Mouse (Mus musculus) heart, postnatal 0 days (tissue): Measurements from ENCODE around the gene Hoxa3. TPM values are rescaled to one million over a fixed set of nuclear protein-coding genes. Genes with fewer than 3 reads are reported as not detected.

Experiments
- ATAC-seq: fragments of 200-750 bp; cut with Nextera tagmentation; 2 replicates; pipeline ENCODE4 v1.8.0; 2017; ENCODE audit warnings: low read depth, moderate number of reproducible peaks, moderate library complexity; ENCODE audit not compliant: insufficient read depth
- DNase-seq: peaks from one replicate; pipeline ENCODE4 v3.0.0-alpha.2; 2016; ENCODE audit warnings: low spot score
- H3K27ac ChIP-seq: fragments of 300-500 bp; sonication (generic); 2 replicates; pipeline ENCODE4 v1.5.1; 2014; ENCODE audit warnings: low read depth, mild to moderate bottlenecking
- H3K27me3 ChIP-seq: fragments of 300-500 bp; sonication (generic); 2 replicates; pipeline ENCODE4 v1.6.1; 2014; ENCODE audit warnings: low read length, mixed read lengths; ENCODE audit not compliant: control insufficient read depth, insufficient read depth
- H3K36me3 ChIP-seq: fragments of 300-500 bp; sonication (generic); replicated peaks from 2 replicates; pipeline ENCODE4 v1.6.1; 2014; ENCODE audit warnings: low read length, mixed read lengths; ENCODE audit not compliant: control insufficient read depth, insufficient read depth
- H3K4me1 ChIP-seq: fragments of 300-500 bp; sonication (generic); 2 replicates; pipeline ENCODE4 v1.6.1; 2014; ENCODE audit warnings: antibody characterized with exemption; ENCODE audit not compliant: control insufficient read depth, insufficient read depth
- H3K4me2 ChIP-seq: fragments of 300-500 bp; sonication (generic); 2 replicates; pipeline ENCODE4 v1.6.1; 2014; ENCODE audit warnings: low read depth, mild to moderate bottlenecking, low read length, moderate library complexity
- H3K4me3 ChIP-seq: fragments of 300-500 bp; sonication (generic); 2 replicates; pipeline ENCODE4 v1.5.1; 2014; ENCODE audit warnings: low read depth, low read length
- H3K9ac ChIP-seq: fragments of 300-500 bp; sonication (generic); replicated peaks from 2 replicates; pipeline ENCODE4 v1.6.1; 2014; ENCODE audit warnings: low read depth, low read length, mixed read lengths
- H3K9me3 ChIP-seq: fragments of 300-500 bp; sonication (generic); replicated peaks from 2 replicates; pipeline ENCODE4 v1.6.1; 2016; ENCODE audit warnings: low read length; ENCODE audit not compliant: control insufficient read depth
- CTCF ChIP-seq: IDR thresholded peaks from 2 replicates; pipeline ENCODE4 v1.5.1; 2016; ENCODE audit warnings: antibody characterized with exemption, control low read depth, low read depth
- EP300 ChIP-seq: IDR thresholded peaks from 2 replicates; pipeline ENCODE4 v1.6.1; 2016; ENCODE audit warnings: antibody characterized with exemption, low read depth
- WGBS: fragments of 180-500 bp; shearing (Covaris S2); extraction: QIAGEN DNeasy Blood & Tissue Kit; methylation state at CpG from one replicate; pipeline ENCODE4 v1.1.7; 2014; 5-methylcytosine and 5-hydroxymethylcytosine counted together
- microRNA counts: library from miRNA; unstranded; fragments of <30 nt; microRNA quantifications from one replicate; lab custom pipeline; 2015
- microRNA-seq: library from miRNA; unstranded; fragments of <30 nt; microRNA quantifications from one replicate; pipeline ENCODE4, GENCODE M21; 2016
- polyA plus RNA-seq: library from polyadenylated mRNA; unstranded; fragments of >200 nt; fragmentation: Nextera tagmentation; extraction: Ambion mirVana; gene quantifications from 2 replicates; pipeline ENCODE4 v1.2.1, GENCODE M21; 2015
- total RNA-seq: library from RNA; depleted of rRNA; stranded (reverse); fragments of >200 nt; gene quantifications from 2 replicates; pipeline ENCODE4 v1.2.3, GENCODE M21; 2014; ENCODE audit warnings: low replicate concordance; rRNA removed

The Hoxa3 gene
- total and polyA plus RNA-seq, 2 experiments from 2014 or later = 0.37 TPM; not detected in 1

DNA sequence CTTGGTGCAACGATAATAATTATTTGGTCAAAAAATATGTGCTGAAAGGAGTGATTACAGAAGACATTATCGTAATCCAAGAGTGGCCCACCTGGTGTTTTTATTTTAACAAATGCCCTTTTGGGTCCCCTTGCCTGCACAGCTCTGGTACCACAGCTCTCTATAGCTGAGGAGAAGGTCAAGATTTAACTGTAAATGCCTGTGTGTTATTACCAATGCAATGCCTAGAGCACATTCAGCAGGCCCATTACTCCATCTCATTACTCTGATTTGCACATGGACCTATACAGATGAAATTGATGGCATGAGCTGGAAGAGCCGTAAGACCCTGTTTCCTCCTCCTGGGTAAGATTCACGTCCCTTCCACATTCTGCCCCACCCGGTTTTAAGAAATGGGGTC is 74.0 kb downstream of the Hoxa3 start:
- TF ChIP-seq EP300 (no peak), CTCF (no peak)
- no peak overlapping the region for H3K4me3 ChIP-seq
- H3K9ac ChIP-seq = no peak overlapping the region
- H3K4me1 ChIP-seq = no peaks in the 10 kb centered on the region
- DNase-seq (no peak), ATAC-seq (no peak)
- H3K36me3 ChIP-seq = no peaks in the 10 kb centered on the region
- no peak overlapping the region for H3K27ac ChIP-seq
- peaks cover 15% of the 10 kb centered on the region; the same call in 1 of the 2 replicates for H3K27me3 ChIP-seq
- WGBS = 83% methylated on average over 5 of the region's 5 CpGs
- H3K4me2 ChIP-seq = no peak overlapping the region
- H3K9me3 ChIP-seq = no peaks in the 10 kb centered on the region

GRCm38 (mm10) chr6:52138576-52138975 is 74.6 kb downstream of the Hoxa3 start:
- Histone ChIP-seq H3K4me1 (no peaks in the 10 kb centered on the region), H3K9me3 (no peaks in the 10 kb centered on the region), H3K27ac (no peak overlapping the region), H3K4me3 (no peak overlapping the region), H3K9ac (no peak overlapping the region), H3K4me2 (no peak overlapping the region), H3K36me3 (no peaks in the 10 kb centered on the region), H3K27me3 (peaks cover 14% of the 10 kb centered on the region; the same call in 1 of the 2 replicates)
- 74% methylated on average over 10 of the region's 10 CpGs for WGBS
- DNase-seq (no peak), ATAC-seq (no peak)
- no peak for TF ChIP-seq EP300
- no peak for TF ChIP-seq CTCF

DNA sequence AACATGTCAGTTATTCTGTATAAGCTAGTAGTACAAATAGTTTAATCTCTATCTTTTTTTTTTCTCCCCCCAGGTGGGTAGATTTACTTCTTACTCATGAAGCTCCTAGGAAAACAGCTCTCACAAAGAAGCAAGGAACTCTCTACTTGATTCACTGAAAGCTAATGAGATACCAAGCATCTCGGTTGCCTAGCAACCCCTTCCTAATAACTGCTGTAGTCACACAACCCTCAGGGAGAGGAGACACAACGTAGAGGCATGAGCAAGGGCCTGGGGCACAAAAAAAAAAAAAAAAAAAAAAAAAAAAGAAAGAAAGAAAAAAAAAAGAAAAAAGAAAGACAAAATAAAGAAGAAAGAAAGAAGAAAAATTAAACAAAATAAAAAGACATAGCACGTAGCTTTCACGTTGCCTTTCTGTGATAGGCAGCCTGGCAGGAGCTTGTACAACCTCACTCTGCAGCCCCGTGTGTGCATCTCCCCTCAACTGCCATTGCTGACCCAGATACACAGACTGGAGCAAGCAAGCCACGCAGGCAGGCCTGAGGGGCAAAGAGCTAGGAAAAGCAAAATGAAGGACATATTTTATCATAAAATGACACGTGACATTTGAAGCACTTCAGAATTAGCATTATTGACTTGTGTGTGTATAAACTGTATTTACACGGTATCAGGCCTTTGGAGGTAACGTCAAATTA is 75.1 kb downstream of the Hoxa3 start:
- Histone ChIP-seq H3K36me3 (no peaks in the 10 kb centered on the region), H3K4me1 (no peaks in the 10 kb centered on the region), H3K27ac (no peak overlapping the region), H3K27me3 (peaks cover 14% of the 10 kb centered on the region; the same call in 1 of the 2 replicates), H3K9me3 (no peaks in the 10 kb centered on the region), H3K4me2 (no peak overlapping the region), H3K9ac (no peak overlapping the region), H3K4me3 (no peak overlapping the region)
- no peak for ATAC-seq
- no peak for DNase-seq
- TF ChIP-seq EP300 = no peak
- no peak for TF ChIP-seq CTCF
- WGBS = 74% methylated on average over 9 of the region's 9 CpGs

GRCm38 (mm10) chr6:52123673-52124072 is 89.5 kb downstream of the Hoxa3 start:
- H3K4me2 ChIP-seq = no peak overlapping the region
- H3K9ac ChIP-seq = no peak overlapping the region
- H3K9me3 ChIP-seq = peaks cover 6% of the 10 kb centered on the region; the same call in 1 of the 2 replicates
- no peak for TF ChIP-seq EP300
- no peak for TF ChIP-seq CTCF
- no peak for ATAC-seq
- no peaks in the 10 kb centered on the region for H3K4me1 ChIP-seq
- H3K27me3 ChIP-seq = peaks cover 13% of the 10 kb centered on the region; the same call in 1 of the 2 replicates
- no peak overlapping the region for H3K27ac ChIP-seq
- no peak for DNase-seq
- H3K36me3 ChIP-seq = no peaks in the 10 kb centered on the region
- 80% methylated on average over 4 of the region's 4 CpGs for WGBS
- no peak overlapping the region for H3K4me3 ChIP-seq

GRCm38 (mm10) chr6:52121173-52121572 is 92.0 kb downstream of the Hoxa3 start:
- H3K36me3 ChIP-seq = no peaks in the 10 kb centered on the region
- ATAC-seq = no peak

More at GRCm38 (mm10) chr6:52121173-52121572, 92.0 kb downstream of the Hoxa3 start:
- no peak for TF ChIP-seq CTCF
- TF ChIP-seq EP300 = no peak
- Histone ChIP-seq H3K9ac (no peak overlapping the region), H3K4me2 (no peak overlapping the region), H3K4me1 (no peaks in the 10 kb centered on the region), H3K9me3 (no peaks in the 10 kb centered on the region), H3K4me3 (no peak overlapping the region), H3K27ac (no peak overlapping the region), H3K27me3 (peaks cover 31% of the 10 kb centered on the region)
- WGBS = 47% methylated on average over 3 of the region's 3 CpGs
- DNase-seq = no peak

MicroRNA genes within 50 kb of the gene (microRNA counts, 519-probe panel; counts per million panel counts)
- microRNA mmu-miR-196b (lab: Ali Mortazavi, UCI) = 2,717 counts per million, percentile 30 among the panel's probes with 10 or more counts

Small RNAs within 50 kb of the gene (microRNA-seq; reads per million reads assigned to microRNA genes)
- gene Mir196b = 102 reads per million, percentile 57 among the genes with 10 or more reads in this experiment

Other genes with a start within 250 kb of the Hoxa3 start
- gene Skap2, start 200.8 kb downstream of the Hoxa3 start, total RNA-seq = 2.7 and 13.9 TPM in 2 replicates
- 9.2 and 10.7 TPM in 2 replicates for gene Skap2, start 200.8 kb downstream of the Hoxa3 start, polyA plus RNA-seq
- 0.23 TPM in 1 of 2 replicates, not detected in the other for gene Hoxa1, start 55.0 kb downstream of the Hoxa3 start, total RNA-seq
- 0.08 and 0.15 TPM in 2 replicates for gene Hoxa1, start 55.0 kb downstream of the Hoxa3 start, polyA plus RNA-seq
- gene Hoxa2, start 48.5 kb downstream of the Hoxa3 start, total RNA-seq = not detected in 2 replicates
- 0.42 and 0.69 TPM in 2 replicates for gene Hoxa2, start 48.5 kb downstream of the Hoxa3 start, polyA plus RNA-seq
- gene 5730596B20Rik, start 35.8 kb downstream of the Hoxa3 start, total RNA-seq = 0.08 and 0.84 TPM in 2 replicates
- gene 5730596B20Rik, start 35.8 kb downstream of the Hoxa3 start, polyA plus RNA-seq = 0.03 and 0.12 TPM in 2 replicates
- gene Hoxa4, start 21.6 kb downstream of the Hoxa3 start, total RNA-seq = 0.38 TPM in 1 of 2 replicates, not detected in the other
- gene Hoxa4, start 21.6 kb downstream of the Hoxa3 start, polyA plus RNA-seq = 0.08 and 0.18 TPM in 2 replicates
- 3.5 TPM in 1 of 2 replicates, not detected in the other for gene Hoxa5, start 8.7 kb downstream of the Hoxa3 start, total RNA-seq
- gene Hoxa5, start 8.7 kb downstream of the Hoxa3 start, polyA plus RNA-seq = 0.36 and 0.65 TPM in 2 replicates
- gene Hoxa6, start 4.6 kb downstream of the Hoxa3 start, total RNA-seq = not detected in 2 replicates
- not detected in 2 replicates for gene Hoxa6, start 4.6 kb downstream of the Hoxa3 start, polyA plus RNA-seq
- gene Gm28308, start within 50 bp of the Hoxa3 start, total RNA-seq = not detected in 2 replicates
- gene Gm28308, start within 50 bp of the Hoxa3 start, polyA plus RNA-seq = not detected in 2 replicates
- gene Hoxa7, start 8.5 kb upstream of the Hoxa3 start, total RNA-seq = not detected in 2 replicates
- gene Hoxa7, start 8.5 kb upstream of the Hoxa3 start, polyA plus RNA-seq = 0.07 and 0.38 TPM in 2 replicates
- 0.19 TPM in 1 of 2 replicates, not detected in the other for gene Hoxa9, start 17.8 kb upstream of the Hoxa3 start, total RNA-seq
- gene Hoxa9, start 17.8 kb upstream of the Hoxa3 start, polyA plus RNA-seq = not detected in 2 replicates
- 5.0 TPM in 1 of 2 replicates, not detected in the other for gene Hoxa10, start 27.5 kb upstream of the Hoxa3 start, total RNA-seq
- gene Hoxa10, start 27.5 kb upstream of the Hoxa3 start, polyA plus RNA-seq = not detected in 2 replicates
- 0.11 TPM in 1 of 2 replicates, not detected in the other for gene Hoxa11, start 32.5 kb upstream of the Hoxa3 start, total RNA-seq
- gene Hoxa11, start 32.5 kb upstream of the Hoxa3 start, polyA plus RNA-seq = not detected in 2 replicates
- gene Hoxa13, start 47.5 kb upstream of the Hoxa3 start, total RNA-seq = not detected in 2 replicates
- gene Hoxa13, start 47.5 kb upstream of the Hoxa3 start, polyA plus RNA-seq = not detected in 2 replicates
- 0.15 TPM in 1 of 2 replicates, not detected in the other for gene Evx1, start 100.2 kb upstream of the Hoxa3 start, total RNA-seq
- not detected in 2 replicates for gene Evx1, start 100.2 kb upstream of the Hoxa3 start, polyA plus RNA-seq